Mouse (Mus musculus) left cerebral cortex, adult 9 months (tissue): ENCODE measurements at regions not wholly inside any gene's neighbourhood (a gene's known extent, or its start where the extent isn't known, plus 50 kb on each side); places are given as distances from the start of the nearest gene placed in this dataset.

Source experiments
- DNase-seq, 2 experiments: peaks; one replicate each; pipeline ENCODE4 v3.0.0; 2022; ENCODE audit warnings: low spot score in 2 of 2

DNA sequence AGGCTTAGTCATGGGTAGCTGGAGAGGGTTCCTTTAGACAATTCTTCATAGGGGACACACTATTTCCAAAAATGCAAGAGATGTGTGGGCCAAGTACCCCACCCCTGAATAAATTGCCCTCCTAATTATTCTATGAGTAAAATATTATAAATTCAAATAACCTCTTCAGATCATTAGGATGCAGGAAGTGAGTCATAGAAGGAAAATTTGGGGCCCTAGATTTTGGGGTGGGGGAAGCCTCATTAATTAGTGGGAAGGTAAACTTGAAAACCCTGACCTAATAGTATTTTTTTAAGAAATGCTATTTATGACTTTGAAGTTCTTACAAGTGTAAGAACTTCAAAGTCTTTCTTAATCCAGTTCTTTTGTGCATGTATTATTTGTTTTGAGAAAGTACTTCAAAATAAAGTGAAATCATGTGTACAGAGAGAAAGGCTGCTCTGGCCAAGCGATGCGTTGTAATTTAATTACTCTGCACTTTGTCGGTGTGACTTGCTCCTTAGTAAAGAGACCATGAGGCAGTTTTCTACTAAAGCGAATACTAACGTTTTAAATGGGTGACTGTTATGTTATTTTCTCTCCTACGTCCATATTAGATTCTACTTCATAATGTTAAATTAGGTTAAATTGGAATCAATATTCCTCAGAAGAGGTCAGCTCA lies 200.6 kb downstream of the Tgfb2 start:
- no peak for DNase-seq

GRCm38 (mm10) chr1:186501726-186502125 lies 204.1 kb downstream of the Tgfb2 start:
- DNase-seq = no peak

DNA sequence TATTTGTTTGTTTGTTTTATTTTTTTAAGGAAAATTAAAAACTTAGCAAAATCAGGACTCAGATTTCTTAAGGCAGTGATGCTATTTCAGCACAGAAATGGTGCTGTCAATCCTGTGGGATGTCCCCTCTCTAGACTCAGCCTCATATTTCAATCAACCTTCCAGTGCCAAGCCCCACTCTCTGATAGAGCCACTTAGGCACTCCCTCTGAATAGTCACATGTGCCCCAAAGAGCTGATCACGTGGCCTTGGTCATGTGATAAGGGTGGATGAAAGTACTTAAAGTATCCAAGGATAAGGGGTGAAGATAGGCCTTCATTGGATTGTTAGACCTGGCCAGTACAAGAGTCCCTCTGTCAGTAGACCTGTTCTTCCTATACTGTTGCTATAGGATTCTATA lies 207.9 kb downstream of the Tgfb2 start:
- no peak for DNase-seq

GRCm38 (mm10) chr1:186497333-186497732 lies 208.5 kb downstream of the Tgfb2 start:
- DNase-seq = no peak

- DNase-seq = no peak
Observed at GRCm38 (mm10) chr1:186494411-186494783, 211.4 kb downstream of the Tgfb2 start.

DNA sequence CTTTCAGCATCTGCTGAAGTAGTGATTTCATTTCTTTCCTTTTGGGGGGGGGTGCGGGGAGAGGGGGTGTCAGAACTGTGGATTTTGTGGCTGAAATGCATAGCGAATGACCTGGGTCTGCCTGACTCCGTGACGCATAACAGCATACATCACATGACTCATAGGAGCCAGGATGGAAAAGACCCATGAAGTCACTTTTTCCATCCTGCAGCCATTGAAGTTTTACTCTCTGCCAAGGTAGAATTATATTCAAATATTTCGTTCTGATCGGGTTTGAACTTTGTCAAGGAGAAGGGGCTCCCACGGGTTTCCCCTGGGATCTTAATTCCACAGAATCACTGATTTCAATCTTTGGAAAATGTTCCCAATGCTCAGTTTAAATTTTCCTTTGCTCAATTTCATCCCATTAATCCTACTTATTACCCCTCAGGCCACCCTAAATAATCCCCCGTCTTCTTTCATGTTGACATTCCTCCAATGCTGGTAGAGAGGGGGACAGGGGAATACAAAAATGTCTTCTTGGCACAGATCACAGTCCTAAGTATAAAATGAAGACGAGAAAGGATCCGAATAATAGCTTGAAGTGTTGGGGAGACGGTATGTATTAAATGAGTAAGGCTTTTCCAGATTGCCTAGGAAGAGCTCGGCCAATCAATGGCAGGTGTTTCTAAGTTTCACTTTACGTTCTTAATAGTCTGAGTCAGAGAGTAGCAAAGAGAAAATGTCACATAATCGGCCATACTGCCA lies 212.0 kb downstream of the Tgfb2 start:
- no peak for DNase-seq

DNA sequence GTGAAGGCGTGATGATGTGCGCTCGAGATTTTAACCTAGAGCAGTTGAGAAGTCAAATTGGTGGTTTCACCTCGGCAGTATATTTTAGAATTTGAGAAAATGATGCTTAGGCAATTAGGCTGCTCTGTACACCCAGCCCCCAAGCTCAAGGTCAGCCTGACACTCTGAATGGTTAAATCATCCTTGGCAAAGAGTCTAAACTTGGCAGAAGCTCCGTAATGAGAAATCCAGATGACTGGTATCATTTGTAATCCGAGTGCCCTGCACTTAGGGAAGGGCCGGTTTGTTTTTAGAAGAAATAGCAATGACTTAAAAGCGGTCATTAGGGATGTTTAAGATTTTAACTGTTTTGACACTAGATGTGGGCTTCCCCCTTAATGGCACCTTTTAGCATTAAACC lies 223.6 kb downstream of the Tgfb2 start:
- no peak for DNase-seq

- no peak for DNase-seq
Observed at GRCm38 (mm10) chr1:186480019-186480418, 225.8 kb downstream of the Tgfb2 start.

- no peak for DNase-seq
Observed at GRCm38 (mm10) chr1:186478428-186479238, 227.2 kb downstream of the Tgfb2 start.

DNA sequence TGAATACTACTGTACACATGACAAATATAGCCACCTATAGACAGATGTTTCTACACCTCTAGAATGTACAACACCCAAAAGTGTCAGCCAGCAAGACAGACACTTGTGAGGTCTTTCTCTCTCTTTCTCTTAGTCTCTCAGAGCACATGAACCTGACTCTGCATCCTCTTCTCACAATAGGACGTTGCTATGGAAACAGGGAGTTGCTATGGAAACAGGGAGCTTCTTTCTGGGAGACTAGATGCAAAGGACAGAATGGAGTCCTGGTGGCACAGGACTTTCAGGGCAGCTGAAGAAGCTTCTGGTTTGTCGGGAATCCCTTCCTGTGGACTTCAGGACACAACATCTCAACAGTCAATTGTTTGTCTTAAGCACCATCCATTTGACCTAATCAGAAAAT lies 230.9 kb downstream of the Tgfb2 start:
- peak; percentile 28 to 76 for DNase-seq

GRCm38 (mm10) chr1:186474385-186474784 lies 231.4 kb downstream of the Tgfb2 start:
- DNase-seq = no peak

- no peak for DNase-seq
Observed at GRCm38 (mm10) chr1:186472955-186473354, 232.8 kb downstream of the Tgfb2 start.

- DNase-seq = no peak
Observed at GRCm38 (mm10) chr1:186465526-186465925, 240.3 kb downstream of the Tgfb2 start.

DNA sequence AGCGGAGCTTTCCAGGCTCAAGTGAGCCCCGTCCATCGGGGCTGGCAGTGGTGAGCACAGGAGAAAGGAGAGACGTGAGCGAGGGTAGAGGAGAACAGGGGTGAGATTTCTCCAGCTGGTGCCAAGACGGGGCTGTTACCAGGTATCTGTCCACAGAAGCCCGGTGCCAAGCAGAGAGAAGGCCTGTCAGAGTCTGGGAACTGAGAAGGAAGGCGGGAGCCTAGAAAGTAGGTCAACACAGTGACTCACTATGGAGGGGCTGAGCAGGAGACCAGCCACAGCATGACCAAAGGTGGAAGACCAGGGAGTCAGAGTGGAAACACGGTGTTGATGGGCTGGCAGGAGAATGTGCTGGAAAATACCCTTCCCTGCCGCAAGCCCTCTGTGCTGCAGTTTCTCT lies 245.0 kb downstream of the Tgfb2 start:
- DNase-seq = no peak

DNA sequence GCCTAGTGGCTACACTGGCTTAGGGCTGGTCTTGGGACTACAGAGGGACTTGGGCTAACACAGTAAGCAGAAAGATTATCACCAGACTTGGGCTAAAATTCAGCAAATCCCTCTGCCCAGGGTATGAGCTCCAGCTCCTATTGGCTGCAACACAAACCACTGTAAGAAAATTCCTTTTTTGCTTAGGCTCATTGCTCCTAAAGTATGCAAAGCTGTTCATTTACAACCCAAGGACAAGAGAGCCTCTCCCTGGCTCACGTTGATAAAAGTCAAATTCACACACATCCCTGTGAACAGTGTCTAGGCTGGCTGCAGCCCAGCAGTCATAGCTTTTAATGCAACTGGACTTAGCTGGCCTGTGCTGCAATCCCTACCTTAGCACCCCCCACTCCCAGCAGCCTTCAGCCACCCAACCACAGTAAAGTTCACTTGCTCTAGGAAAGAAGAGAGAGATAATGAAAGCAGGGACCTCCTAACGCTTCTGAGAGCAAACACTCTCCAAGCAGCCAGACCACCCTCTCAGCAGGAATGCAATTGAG lies 247.6 kb downstream of the Tgfb2 start:
- DNase-seq = no peak

DNA sequence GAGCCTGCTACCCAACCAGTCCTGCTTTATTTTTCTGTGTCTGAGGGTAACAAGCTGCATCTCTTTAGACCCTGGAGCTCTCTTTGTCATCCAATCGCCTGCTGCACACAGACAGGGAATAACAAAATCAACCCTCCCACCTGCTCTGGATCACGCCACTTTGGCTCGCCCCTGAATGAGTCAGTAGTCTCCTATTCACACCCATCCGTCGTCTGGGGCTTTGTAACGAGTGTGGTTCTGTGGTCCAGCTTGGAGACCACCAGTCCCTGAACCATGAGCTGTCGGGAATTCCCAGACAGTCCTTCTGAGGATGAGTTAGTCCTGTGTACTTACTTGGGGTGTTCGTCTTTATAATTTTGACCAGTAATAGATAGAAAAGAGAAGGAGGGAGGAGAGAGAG lies 248.7 kb downstream of the Tgfb2 start:
- DNase-seq = no peak

DNA sequence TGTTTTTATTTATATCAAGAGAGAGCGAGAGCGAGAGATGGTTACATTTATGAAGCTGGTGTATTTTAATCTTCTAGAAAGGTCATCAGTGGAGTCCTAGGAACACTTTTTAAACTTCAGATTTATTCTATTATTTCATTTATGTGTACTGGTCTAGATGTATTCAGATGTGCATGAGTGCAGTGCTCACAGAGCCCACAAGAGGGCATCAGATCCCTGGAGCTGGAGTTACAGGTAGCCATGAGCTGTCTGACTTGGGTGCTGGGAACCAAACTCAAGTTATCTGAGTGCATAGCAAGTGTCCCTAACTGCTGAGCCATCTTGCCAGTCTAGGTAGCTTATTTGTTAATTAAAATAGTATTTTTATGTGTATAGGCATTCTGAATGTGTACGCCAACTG lies 249.7 kb downstream of the Tgfb2 start:
- no peak for DNase-seq

DNA sequence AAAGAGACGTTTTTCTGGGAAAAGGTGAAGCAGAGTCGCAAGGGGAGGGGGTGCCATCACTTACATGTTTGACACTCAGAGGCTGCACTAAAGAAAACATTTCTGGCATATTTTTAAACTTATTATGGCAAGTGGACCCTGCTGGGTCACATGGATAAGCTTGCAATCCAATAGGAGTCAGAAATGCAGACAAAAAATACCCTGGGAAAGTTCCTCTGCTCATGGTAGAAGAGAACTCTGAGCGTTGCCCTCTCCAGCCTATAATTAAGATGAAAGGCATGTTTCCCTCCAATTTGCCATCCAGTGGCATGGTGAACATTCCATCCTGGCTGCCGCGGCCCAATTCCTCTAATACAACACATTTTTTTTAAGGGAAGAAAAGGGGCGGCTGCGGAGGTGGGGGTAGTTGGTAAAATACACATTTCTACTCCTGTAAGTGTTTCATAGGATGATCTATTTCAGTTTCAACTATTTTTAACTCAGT lies 250.6 kb downstream of the Tgfb2 start:
- no peak for DNase-seq

- DNase-seq = no peak
Observed at GRCm38 (mm10) chr1:186454393-186455085, 251.2 kb downstream of the Tgfb2 start.

- no peak for DNase-seq
Observed at GRCm38 (mm10) chr1:186448841-186449650, 256.7 kb downstream of the Tgfb2 start.

- no peak for DNase-seq
Observed at GRCm38 (mm10) chr1:186447521-186447920, 258.3 kb downstream of the Tgfb2 start.
